Mouse (Mus musculus) MEL (cell line): Measurements from ENCODE around the gene Padi4. TPM values are rescaled to one million over a fixed set of nuclear protein-coding genes. Genes with fewer than 3 reads are reported as not detected.

Experiments
- DNase-seq: peaks from one replicate; pipeline ENCODE4 v3.0.0; 2011; ENCODE audit warnings: low read depth, low spot score
- H3K27ac ChIP-seq: 2 replicates; pipeline ENCODE4 v1.5.1; 2012; ENCODE audit warnings: low read depth, mild to moderate bottlenecking, control low read depth, low read length, moderate library complexity; ENCODE audit not compliant: control insufficient read depth
- H3K27me3 ChIP-seq, 2 experiments: fragments of 150-350 bp in 1 of 2; sonication (generic) in 1 of 2; 2 replicates each; pipeline ENCODE4 v1.6.1; 2012; ENCODE audit warnings: low read length in 2 of 2, mild to moderate bottlenecking in 2 of 2, improper control_type of control experiment in 1 of 2, moderate library complexity in 1 of 2; ENCODE audit not compliant: insufficient read depth in 2 of 2, control insufficient read depth in 1 of 2
- H3K36me3 ChIP-seq, 2 experiments: 2 replicates each; pipeline ENCODE4 v1.6.1; 2012 to 2014; ENCODE audit warnings: low read length in 2 of 2, improper control_type of control experiment in 1 of 2, inconsistent platforms in 1 of 2, mild to moderate bottlenecking in 1 of 2; ENCODE audit not compliant: insufficient read depth in 2 of 2, control insufficient read depth in 1 of 2
- H3K4me1 ChIP-seq, 2 experiments: fragments of 150-350 bp in 1 of 2; sonication (generic) in 1 of 2; 2 replicates each; pipeline ENCODE4 v1.6.1; 2012; ENCODE audit warnings: low read length in 2 of 2, improper control_type of control experiment in 1 of 2, mild to moderate bottlenecking in 1 of 2; ENCODE audit not compliant: insufficient read depth in 2 of 2, control insufficient read depth in 1 of 2
- H3K4me3 ChIP-seq, 2 experiments: fragments of 150-350 bp in 1 of 2; sonication (generic) in 1 of 2; 2 replicates each; pipeline ENCODE4 v1.5.1; 2012; ENCODE audit warnings: low read depth in 2 of 2, low read length in 2 of 2, mild to moderate bottlenecking in 2 of 2, moderate library complexity in 2 of 2, control low read depth in 1 of 2, improper control_type of control experiment in 1 of 2; ENCODE audit not compliant: control insufficient read depth in 1 of 2, insufficient read depth in 1 of 2
- H3K79me2 ChIP-seq: 2 replicates; pipeline ENCODE4 v1.6.1; 2012; ENCODE audit warnings: mild to moderate bottlenecking, low read length, moderate library complexity; ENCODE audit not compliant: control insufficient read depth, poor library complexity, insufficient read depth
- H3K9ac ChIP-seq: 2 replicates; pipeline ENCODE4 v1.6.1; 2012; ENCODE audit warnings: low read depth, mild to moderate bottlenecking, control low read depth, low read length, moderate library complexity; ENCODE audit not compliant: control insufficient read depth, poor library complexity, severe bottlenecking
- H3K9me3 ChIP-seq: fragments of 150-350 bp; sonication (generic); replicated peaks from 2 replicates; pipeline ENCODE4 v1.6.1; 2012; ENCODE audit warnings: mild to moderate bottlenecking, low read length, improper control_type of control experiment, moderate library complexity; ENCODE audit not compliant: insufficient read depth
- BHLHE40 ChIP-seq: IDR thresholded peaks from 2 replicates; pipeline ENCODE4 v1.6.1; 2012; ENCODE audit warnings: low read depth, mild to moderate bottlenecking, inconsistent platforms, low read length, improper control_type of control experiment, borderline replicate concordance
- CTCF ChIP-seq, 3 experiments: IDR thresholded peaks in 2 of 3; conservative IDR thresholded peaks in 1 of 3; 2 replicates each; pipeline ENCODE4 v1.5.1; 2011 to 2012; ENCODE audit warnings: low read length in 3 of 3, low read depth in 2 of 3, mild to moderate bottlenecking in 2 of 3, improper control_type of control experiment in 1 of 3, inconsistent platforms in 1 of 3, mixed read lengths in 1 of 3, moderate library complexity in 1 of 3; ENCODE audit not compliant: control insufficient read depth in 1 of 3, insufficient read depth in 1 of 3, poor library complexity in 1 of 3, severe bottlenecking in 1 of 3
- E2F4 ChIP-seq: IDR thresholded peaks from 2 replicates; pipeline ENCODE4 v1.6.1; 2011; ENCODE audit warnings: low read depth, low read length, improper control_type of control experiment, borderline replicate concordance
- ELF1 ChIP-seq: IDR thresholded peaks from 2 replicates; pipeline ENCODE4 v1.6.1; 2014; ENCODE audit warnings: low read depth, mild to moderate bottlenecking, inconsistent platforms, low read length, improper control_type of control experiment, moderate library complexity
- EP300 ChIP-seq, 2 experiments: IDR thresholded peaks; 2 replicates each; pipeline ENCODE4 v1.6.1; 2011; ENCODE audit warnings: improper control_type of control experiment in 2 of 2, low read length in 2 of 2, low read depth in 1 of 2, mild to moderate bottlenecking in 1 of 2
- HCFC1 ChIP-seq: IDR thresholded peaks from 2 replicates; pipeline ENCODE4 v1.6.1; 2012; ENCODE audit warnings: low read depth, mild to moderate bottlenecking, inconsistent platforms, low read length, improper control_type of control experiment, moderate library complexity
- MAX ChIP-seq: IDR thresholded peaks from 2 replicates; pipeline ENCODE4 v1.6.1; 2011; ENCODE audit warnings: low read length, improper control_type of control experiment
- MYB ChIP-seq: IDR thresholded peaks from 2 replicates; pipeline ENCODE4 v1.6.1; 2011; ENCODE audit warnings: mild to moderate bottlenecking, low read depth, low read length, improper control_type of control experiment
- MYC ChIP-seq: IDR thresholded peaks from 2 replicates; pipeline ENCODE4 v1.6.1; 2011; ENCODE audit warnings: low read depth, mild to moderate bottlenecking, low read length, improper control_type of control experiment, moderate library complexity
- NRF1 ChIP-seq: IDR thresholded peaks from 2 replicates; pipeline ENCODE4 v1.6.1; 2014; ENCODE audit warnings: low read depth, mild to moderate bottlenecking, inconsistent platforms, low read length, improper control_type of control experiment, moderate library complexity; ENCODE audit not compliant: poor library complexity, insufficient read depth, severe bottlenecking
- POLR2AphosphoS5 ChIP-seq: IDR thresholded peaks from 2 replicates; pipeline ENCODE4 v1.6.1; 2012; ENCODE audit warnings: low read depth, borderline replicate concordance, mild to moderate bottlenecking, inconsistent platforms, low read length, moderate library complexity, mixed read lengths
- RAD21 ChIP-seq: IDR thresholded peaks from 2 replicates; pipeline ENCODE4 v1.6.1; 2011; ENCODE audit warnings: mild to moderate bottlenecking, low read depth, low read length, improper control_type of control experiment
- RCOR1 ChIP-seq: IDR thresholded peaks from 2 replicates; pipeline ENCODE4 v1.6.1; 2012; ENCODE audit warnings: low read depth, mild to moderate bottlenecking, inconsistent platforms, low read length, improper control_type of control experiment
- SIN3A ChIP-seq: IDR thresholded peaks from 2 replicates; pipeline ENCODE4 v1.6.1; 2012; ENCODE audit warnings: low read length, improper control_type of control experiment, inconsistent platforms
- SMC3 ChIP-seq: IDR thresholded peaks from 2 replicates; pipeline ENCODE4 v1.6.1; 2011; ENCODE audit warnings: low read depth, low read length, improper control_type of control experiment
- UBTF ChIP-seq: IDR thresholded peaks from 2 replicates; pipeline ENCODE4 v1.6.1; 2012; ENCODE audit warnings: low read depth, mild to moderate bottlenecking, inconsistent platforms, low read length, improper control_type of control experiment, moderate library complexity, borderline replicate concordance; ENCODE audit not compliant: insufficient read depth
- ZC3H11A ChIP-seq: IDR thresholded peaks from 2 replicates; pipeline ENCODE4 v1.6.1; 2012; ENCODE audit warnings: low read depth, mild to moderate bottlenecking, inconsistent platforms, low read length, improper control_type of control experiment
- ZMIZ1 ChIP-seq: IDR thresholded peaks from 2 replicates; pipeline ENCODE4 v1.6.1; 2012; ENCODE audit warnings: low read depth, mild to moderate bottlenecking, inconsistent platforms, low read length, improper control_type of control experiment, moderate library complexity
- polyA plus RNA-seq, 2 experiments: library from polyadenylated mRNA; stranded (reverse) in 1 of 2; unstranded in 1 of 2; fragments of >175 nt in 1 of 2; fragments of >200 nt in 1 of 2; gene quantifications; 2 replicates each; pipeline versions ENCODE4 v1.2.1 to v1.2.4; 2012; ENCODE audit warnings: low replicate concordance in 2 of 2, low read depth in 1 of 2; ENCODE audit not compliant: insufficient read length in 2 of 2, insufficient read depth in 1 of 2, missing spikeins in 1 of 2
- total RNA-seq: library from RNA; depleted of rRNA; stranded (reverse); fragments of 300-350 nt; gene quantifications from 2 replicates; pipeline ENCODE4 v1.2.3, GENCODE M21; 2012

Padi4 gene
- total and polyA plus RNA-seq, 3 experiments = not detected

DNA sequence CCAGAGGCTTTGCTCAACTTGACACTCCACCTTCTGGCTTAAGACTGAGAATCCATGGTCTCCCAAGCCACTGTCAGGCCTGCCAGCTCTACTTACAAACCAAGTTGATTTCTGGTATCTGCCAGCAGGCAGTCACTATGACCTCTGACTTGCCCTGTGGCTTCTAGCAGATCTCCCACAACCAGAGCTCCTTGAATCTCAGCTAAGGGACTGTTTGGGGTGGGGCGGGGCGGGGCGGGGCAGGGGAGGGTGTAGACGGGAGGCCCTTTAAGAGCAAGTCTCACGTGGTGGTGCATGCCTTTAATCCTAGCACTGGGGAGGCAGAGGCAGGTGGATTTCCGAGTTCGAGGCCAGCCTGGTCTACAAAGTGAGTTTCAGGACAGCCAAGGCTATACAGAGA is 41.2 kb downstream of the Padi4 start:
- H3K9ac ChIP-seq = no peak overlapping the region
- H3K36me3 ChIP-seq = no peaks in the 10 kb centered on the region; a peak in 1 of 4 replicates
- no peak overlapping the region for H3K4me3 ChIP-seq
- no peaks in the 10 kb centered on the region; a peak in 1 of 4 replicates for H3K27me3 ChIP-seq
- no peaks in the 10 kb centered on the region for H3K79me2 ChIP-seq
- H3K4me1 ChIP-seq = no peaks in the 10 kb centered on the region
- H3K27ac ChIP-seq = no peak overlapping the region
- peak; percentile 30 for DNase-seq
- no peak for TF ChIP-seq NRF1
- no peak for TF ChIP-seq MAX
- no peak for TF ChIP-seq POLR2AphosphoS5
- no peak for TF ChIP-seq E2F4
- no peak for TF ChIP-seq BHLHE40
- TF ChIP-seq EP300 (IDR thresholded peaks at IDR 0.05; ENCODE audit: low read depth in 1 of 2, low read length in 2 of 2) = no peak
- TF ChIP-seq ELF1 = no peak
- TF ChIP-seq ZMIZ1 = no peak
- no peak for TF ChIP-seq MYB
- no peak for TF ChIP-seq ZC3H11A
- no peak for TF ChIP-seq SIN3A
- TF ChIP-seq MYC = no peak
- no peak for TF ChIP-seq RCOR1
- no peak for TF ChIP-seq HCFC1
- no peaks in the 10 kb centered on the region for H3K9me3 ChIP-seq

- TF ChIP-seq SMC3 (peak; percentile 50), RAD21 (peak; percentile 14), CTCF (IDR thresholded peaks at IDR 0.05 in 2 of 3, conservative IDR thresholded peaks at IDR 0.05 in 1 of 3; ENCODE audit: control insufficient read depth in 1 of 3, insufficient read depth in 1 of 3, low read depth in 2 of 3, low read length in 3 of 3, poor library complexity in 1 of 3, severe bottlenecking in 1 of 3) (peak; percentile 56 to 76 (median 67)), UBTF (no peak)
- H3K36me3 ChIP-seq = no peaks in the 10 kb centered on the region; a peak in 1 of 4 replicates
Measured at GRCm38 (mm10) chr4:140731654-140732053, 42.4 kb downstream of the Padi4 start.

More at GRCm38 (mm10) chr4:140731654-140732053, 42.4 kb downstream of the Padi4 start:
- H3K4me1 ChIP-seq = no peaks in the 10 kb centered on the region
- no peaks in the 10 kb centered on the region for H3K9me3 ChIP-seq
- no peaks in the 10 kb centered on the region for H3K79me2 ChIP-seq
- DNase-seq = peak; percentile 40
- no peak overlapping the region for H3K9ac ChIP-seq
- H3K4me3 ChIP-seq = no peak overlapping the region
- no peak overlapping the region for H3K27ac ChIP-seq
- H3K27me3 ChIP-seq = no peaks in the 10 kb centered on the region; a peak in 1 of 4 replicates
